Mouse (Mus musculus) hindbrain, embryonic 14.5 days (tissue): ENCODE data around the gene 1110051M20Rik. TPM values are rescaled to one million over a fixed set of nuclear protein-coding genes. Genes with fewer than 3 reads are reported as not detected.
"Not testable (repeated sequence)": the region's sequence is repeated elsewhere in the genome, so short reads cannot be mapped to it uniquely, and the experiment has no call there.

ENCODE experiments used
- ATAC-seq: fragments of 200-750 bp; cut with Nextera tagmentation; 2 replicates; pipeline ENCODE4 v1.8.0; 2017; ENCODE audit warnings: moderate number of reproducible peaks, mild to moderate bottlenecking, moderate TSS enrichment, moderate library complexity; ENCODE audit not compliant: low FRiP score
- DNase-seq: peaks from one replicate; pipeline ENCODE4 v3.0.0-alpha.2; 2015; ENCODE audit warnings: low spot score
- H3K27ac ChIP-seq: fragments of 300-500 bp; sonication (generic); 2 replicates; pipeline ENCODE4 v1.5.1; 2014; ENCODE audit warnings: mild to moderate bottlenecking, moderate library complexity
- H3K27me3 ChIP-seq: fragments of 300-500 bp; sonication (generic); 2 replicates; pipeline ENCODE4 v1.6.1; 2014; ENCODE audit warnings: mild to moderate bottlenecking, low read length, mixed read lengths; ENCODE audit not compliant: control insufficient read depth, insufficient read depth
- H3K36me3 ChIP-seq: fragments of 300-500 bp; sonication (generic); replicated peaks from 2 replicates; pipeline ENCODE4 v1.6.1; 2014; ENCODE audit not compliant: control insufficient read depth, insufficient read depth
- H3K4me1 ChIP-seq: fragments of 300-500 bp; sonication (generic); replicated peaks from 2 replicates; pipeline ENCODE4 v1.6.1; 2014; ENCODE audit warnings: antibody characterized with exemption, low read length, mixed read lengths; ENCODE audit not compliant: control insufficient read depth, insufficient read depth
- H3K4me2 ChIP-seq: fragments of 300-500 bp; sonication (generic); replicated peaks from 2 replicates; pipeline ENCODE4 v1.6.1; 2014; ENCODE audit warnings: mild to moderate bottlenecking, moderate library complexity
- H3K4me3 ChIP-seq: fragments of 300-500 bp; sonication (generic); replicated peaks from 2 replicates; pipeline ENCODE4 v1.5.1; 2014; ENCODE audit warnings: mild to moderate bottlenecking, low read length
- H3K9ac ChIP-seq: fragments of 300-500 bp; sonication (generic); 2 replicates; pipeline ENCODE4 v1.6.1; 2014
- H3K9me3 ChIP-seq: fragments of 300-500 bp; sonication (generic); 2 replicates; pipeline ENCODE4 v1.6.1; 2016; ENCODE audit warnings: low read length; ENCODE audit not compliant: control insufficient read depth
- WGBS: fragments of 180-500 bp; shearing (Covaris S2); extraction: QIAGEN DNeasy Blood & Tissue Kit; methylation state at CpG from one replicate; pipeline ENCODE4 v1.1.7; 2014; 5-methylcytosine and 5-hydroxymethylcytosine counted together
- polyA plus RNA-seq: library from polyadenylated mRNA; unstranded; fragments of >200 nt; fragmentation: Nextera tagmentation; extraction: Ambion mirVana; gene quantifications from 2 replicates; pipeline ENCODE4 v1.2.1, GENCODE M21; 2014

The 1110051M20Rik gene
- polyA plus RNA-seq, result 143 and 155 TPM in 2 replicates

DNA sequence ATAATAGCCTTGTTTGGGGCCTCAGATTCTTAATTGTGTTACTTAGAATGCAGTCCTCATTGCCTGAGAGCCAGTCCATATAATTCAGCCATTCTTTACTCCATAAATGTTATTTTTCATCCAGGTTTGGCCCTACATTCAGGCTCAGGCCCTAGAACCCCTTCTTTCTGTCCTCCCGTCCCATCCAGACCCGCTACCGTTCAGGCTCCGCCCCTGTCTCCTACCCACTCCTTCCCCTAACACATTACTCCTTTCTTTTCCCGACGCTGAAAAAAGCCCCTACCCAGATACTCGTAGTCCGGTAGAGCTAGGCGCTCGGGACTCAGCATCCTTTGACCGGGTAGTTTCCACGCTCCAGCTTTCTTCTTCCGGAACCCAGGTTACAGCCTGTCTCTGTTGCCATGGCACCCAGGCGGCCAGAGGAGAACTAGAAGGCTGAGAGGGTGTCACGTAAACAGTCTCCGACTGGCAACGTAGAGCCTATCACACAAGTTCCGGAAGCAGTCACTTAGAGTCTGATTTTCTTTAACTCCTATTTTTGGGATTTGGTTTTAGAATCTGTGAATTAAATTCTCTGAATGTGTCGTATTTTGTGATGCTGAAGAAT lies at the start of gene 1110051M20Rik:
TSS of gene 1110051M20Rik (minus strand) at position 419 of the 607 bp plus-strand sequence.
- Histone ChIP-seq H3K27me3 (no peaks in the 10 kb centered on the region), H3K4me2 (peak within 1 kb of the TSS; percentile 58), H3K9ac (peak within 1 kb of the TSS; percentile 67), H3K36me3 (no peaks in the 10 kb centered on the region), H3K27ac (peak within 1 kb of the TSS; percentile 39; the same call in 1 of the 2 replicates), H3K4me3 (peak within 1 kb of the TSS; percentile 60), H3K4me1 (peaks cover 11% of the 10 kb centered on the region), H3K9me3 (no peaks in the 10 kb centered on the region)
- DNase-seq (peak; percentile 97), ATAC-seq (peak; percentile 96)
- under 1% methylated on average over 19 of the region's 19 CpGs for WGBS

DNA sequence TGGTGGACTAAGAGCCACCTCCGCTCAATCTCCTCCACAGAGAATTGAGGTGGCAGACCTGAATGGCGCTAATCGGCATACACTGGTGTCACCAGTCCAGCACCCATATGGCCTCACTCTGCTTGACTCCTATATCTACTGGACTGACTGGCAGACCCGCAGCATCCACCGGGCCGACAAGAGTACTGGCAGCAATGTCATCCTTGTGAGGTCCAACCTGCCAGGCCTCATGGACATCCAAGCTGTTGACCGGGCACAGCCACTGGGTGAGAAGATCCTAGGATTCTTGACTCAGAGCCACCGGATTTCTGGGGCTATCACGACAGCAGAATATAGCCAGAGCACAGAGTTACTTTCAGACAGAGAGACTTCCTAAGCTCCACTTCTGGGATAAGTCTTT lies 49.5 kb upstream of the 1110051M20Rik start:
- WGBS, result 96% methylated on average over 9 of the region's 9 CpGs
- no peak overlapping the region for H3K9ac ChIP-seq
- no peaks in the 10 kb centered on the region for H3K27me3 ChIP-seq
- H3K9me3 ChIP-seq, result no peaks in the 10 kb centered on the region
- H3K4me1 ChIP-seq, result no peaks in the 10 kb centered on the region
- no peak for ATAC-seq
- no peak overlapping the region for H3K27ac ChIP-seq
- H3K4me2 ChIP-seq, result no peak overlapping the region
- H3K36me3 ChIP-seq, result peaks cover 31% of the 10 kb centered on the region
- DNase-seq, result no peak
- H3K4me3 ChIP-seq, result no peak overlapping the region

DNA sequence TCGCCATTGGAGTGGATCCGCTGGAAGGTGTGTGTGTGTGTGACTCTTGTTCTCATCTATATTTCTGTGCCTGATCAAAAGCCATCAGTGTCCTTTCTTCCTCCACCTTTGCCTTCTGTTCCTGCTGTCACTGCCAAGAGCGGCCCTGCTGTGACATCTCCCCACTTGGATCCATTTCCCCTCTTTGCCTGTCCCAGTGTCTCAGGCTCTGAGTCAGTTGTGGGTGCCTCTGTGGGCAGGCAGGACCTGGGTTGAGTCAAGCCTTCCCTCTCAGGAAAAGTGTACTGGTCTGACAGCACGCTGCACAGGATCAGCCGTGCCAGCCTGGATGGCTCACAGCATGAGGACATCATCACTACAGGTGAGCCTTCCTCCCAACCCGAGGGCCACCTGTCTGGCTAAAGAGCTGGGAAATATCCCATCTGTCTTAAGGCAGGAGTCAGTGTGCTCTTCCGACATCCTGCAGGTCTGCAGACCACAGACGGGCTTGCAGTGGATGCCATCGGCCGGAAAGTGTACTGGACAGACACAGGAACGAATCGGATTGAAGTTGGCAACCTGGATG lies 47.6 kb upstream of the 1110051M20Rik start:
- Histone ChIP-seq H3K4me3 (no peak overlapping the region), H3K9me3 (no peaks in the 10 kb centered on the region), H3K4me2 (no peak overlapping the region), H3K9ac (no peak overlapping the region), H3K4me1 (no peaks in the 10 kb centered on the region), H3K36me3 (peaks cover 28% of the 10 kb centered on the region), H3K27ac (no peak overlapping the region), H3K27me3 (no peaks in the 10 kb centered on the region)
- ATAC-seq (no peak), DNase-seq (no peak)
- WGBS, result 96% methylated on average over 12 of the region's 12 CpGs

DNA sequence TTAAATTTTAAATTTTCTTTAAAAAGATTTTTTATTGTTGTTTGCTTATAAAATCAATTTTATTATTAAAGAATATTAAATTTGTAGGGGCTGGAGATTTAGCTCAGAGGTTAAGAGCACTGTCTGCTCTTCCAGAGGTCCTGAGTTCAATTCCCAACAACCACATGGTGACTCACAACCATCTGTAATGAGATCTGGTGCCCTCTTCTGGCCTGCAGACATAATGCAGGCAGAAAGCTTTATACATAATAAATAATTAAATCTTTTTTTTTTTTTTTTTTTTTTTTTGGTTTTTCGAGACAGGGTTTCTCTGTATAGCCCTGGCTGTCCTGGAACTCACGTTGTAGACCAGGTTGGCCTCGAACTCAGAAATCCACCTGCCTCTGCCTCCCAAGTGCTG lies 42.8 kb upstream of the 1110051M20Rik start:
- H3K9me3 ChIP-seq, H3K9ac ChIP-seq, DNase-seq, H3K4me2 ChIP-seq, H3K4me3 ChIP-seq, H3K27me3 ChIP-seq, H3K27ac ChIP-seq, ATAC-seq, H3K4me1 ChIP-seq: not testable (repeated sequence)
- peaks cover 15% of the 10 kb centered on the region for H3K36me3 ChIP-seq
- 52% methylated on average over 3 of the region's 3 CpGs for WGBS

- Histone ChIP-seq H3K4me3 (no peak overlapping the region), H3K4me1 (no peaks in the 10 kb centered on the region), H3K27me3 (no peaks in the 10 kb centered on the region), H3K4me2 (no peak overlapping the region), H3K9me3 (no peaks in the 10 kb centered on the region), H3K36me3 (peaks cover 13% of the 10 kb centered on the region), H3K9ac (no peak overlapping the region), H3K27ac (no peak overlapping the region)
- 94% methylated on average over 6 of the region's 6 CpGs for WGBS
- ATAC-seq, result no peak
- DNase-seq, result no peak
Observed at GRCm38 (mm10) chr2:91485256-91485655, 40.8 kb upstream of the 1110051M20Rik start.

DNA sequence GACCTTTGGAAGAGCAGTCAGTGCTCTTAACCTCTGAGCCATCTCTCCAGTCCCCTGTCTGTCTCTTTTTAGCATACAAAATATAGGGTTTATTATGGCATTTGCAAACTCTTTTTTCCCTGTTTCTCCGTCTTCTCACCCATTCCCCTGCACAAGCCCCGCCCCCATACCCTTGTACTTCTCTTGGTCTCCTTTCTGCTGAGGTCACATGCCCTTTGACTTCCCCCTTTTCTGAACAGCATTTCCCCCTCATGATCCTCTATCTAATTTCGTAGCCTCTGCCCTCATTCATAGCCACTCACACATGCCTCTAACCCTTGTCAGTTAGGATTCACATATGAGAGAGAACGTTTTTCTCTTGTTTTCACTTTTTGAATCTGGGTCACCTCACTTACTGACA lies 40.2 kb upstream of the 1110051M20Rik start:
- Histone ChIP-seq H3K4me1 (no peaks in the 10 kb centered on the region), H3K4me2 (no peak overlapping the region), H3K9ac (no peak overlapping the region), H3K9me3 (no peaks in the 10 kb centered on the region), H3K27me3 (no peaks in the 10 kb centered on the region), H3K4me3 (no peak overlapping the region), H3K27ac (no peak overlapping the region), H3K36me3 (peaks cover 8% of the 10 kb centered on the region; the same call in 1 of the 2 replicates)
- ATAC-seq (no peak), DNase-seq (no peak)
- 69% methylated on average over 4 of the region's 4 CpGs for WGBS

GRCm38 (mm10) chr2:91480805-91481514 lies 36.5 kb upstream of the 1110051M20Rik start:
- no peaks in the 10 kb centered on the region for H3K9me3 ChIP-seq
- DNase-seq, result peak; percentile 93
- no peaks in the 10 kb centered on the region for H3K27me3 ChIP-seq
- H3K9ac ChIP-seq, result no peak overlapping the region
- H3K4me2 ChIP-seq, result no peak overlapping the region
- peak; percentile 69 for ATAC-seq
- H3K36me3 ChIP-seq, result 0 out of 2 replicates have a peak, but pooled peaks cover 14% of the 10 kb centered on the region
- 76% methylated on average over 6 of the region's 6 CpGs for WGBS
- H3K27ac ChIP-seq, result no peak overlapping the region
- H3K4me3 ChIP-seq, result no peak overlapping the region
- H3K4me1 ChIP-seq, result no peaks in the 10 kb centered on the region

DNA sequence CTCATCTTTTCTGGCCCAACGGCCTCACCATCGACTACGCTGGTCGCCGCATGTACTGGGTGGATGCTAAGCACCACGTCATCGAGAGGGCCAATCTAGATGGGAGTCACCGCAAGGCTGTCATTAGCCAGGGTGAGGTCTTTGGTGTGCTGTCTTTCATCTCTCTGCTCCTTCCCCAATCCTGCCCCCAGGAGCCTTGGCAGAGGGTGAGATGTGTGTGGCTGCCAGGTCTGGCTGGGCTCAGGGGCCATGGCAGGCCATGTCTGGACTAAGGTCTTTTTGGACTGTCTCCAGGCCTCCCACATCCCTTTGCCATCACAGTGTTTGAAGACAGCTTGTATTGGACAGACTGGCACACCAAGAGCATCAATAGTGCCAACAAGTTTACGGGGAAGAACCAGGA lies 35.9 kb upstream of the 1110051M20Rik start:
- H3K36me3 ChIP-seq, result 0 out of 2 replicates have a peak, but pooled peaks cover 14% of the 10 kb centered on the region
- H3K27me3 ChIP-seq, result no peaks in the 10 kb centered on the region
- peak; percentile 47; the same call in 1 of the 2 replicates for ATAC-seq
- H3K9me3 ChIP-seq, result no peaks in the 10 kb centered on the region
- no peak for DNase-seq
- WGBS, result 89% methylated on average over 9 of the region's 9 CpGs
- no peak overlapping the region for H3K4me3 ChIP-seq
- H3K9ac ChIP-seq, result no peak overlapping the region
- no peak overlapping the region for H3K4me2 ChIP-seq
- no peaks in the 10 kb centered on the region for H3K4me1 ChIP-seq
- H3K27ac ChIP-seq, result no peak overlapping the region

- ATAC-seq, result no peak
- WGBS, result 89% methylated on average over 7 of the region's 7 CpGs
- no peaks in the 10 kb centered on the region for H3K27me3 ChIP-seq
- no peak for DNase-seq
- no peak overlapping the region for H3K4me2 ChIP-seq
- H3K9me3 ChIP-seq, result no peaks in the 10 kb centered on the region
- no peak overlapping the region for H3K4me3 ChIP-seq
- H3K4me1 ChIP-seq, result no peaks in the 10 kb centered on the region
- H3K9ac ChIP-seq, result no peak overlapping the region
- no peak overlapping the region for H3K27ac ChIP-seq
- peaks cover 12% of the 10 kb centered on the region; the same call in 1 of the 2 replicates for H3K36me3 ChIP-seq
Observed at GRCm38 (mm10) chr2:91476841-91477240, 32.3 kb upstream of the 1110051M20Rik start.
